Mouse (Mus musculus) heart, adult 9 months (tissue): ENCODE results near the gene Sarnp.
A peak's percentile ranks its signal among the peaks of the same experiment; 100 is the strongest.

Experiments
- DNase-seq, 2 experiments: peaks; one replicate each; pipeline ENCODE4 v3.0.0; 2022; ENCODE audit warnings: low spot score in 2 of 2

Sarnp gene

GRCm38 (mm10) chr10:128817033-128817432, at the start of gene Sarnp:
Gene Sarnp, plus strand, starts transcription at chr10:128817333.
- no peak for DNase-seq

- no peak for DNase-seq
These were observed 44.2 kb upstream of the Sarnp start for GRCm38 (mm10) chr10:128772895-128773294.

- no peak for DNase-seq
These were observed 43.4 kb upstream of the Sarnp start for GRCm38 (mm10) chr10:128773685-128774084.

DNA sequence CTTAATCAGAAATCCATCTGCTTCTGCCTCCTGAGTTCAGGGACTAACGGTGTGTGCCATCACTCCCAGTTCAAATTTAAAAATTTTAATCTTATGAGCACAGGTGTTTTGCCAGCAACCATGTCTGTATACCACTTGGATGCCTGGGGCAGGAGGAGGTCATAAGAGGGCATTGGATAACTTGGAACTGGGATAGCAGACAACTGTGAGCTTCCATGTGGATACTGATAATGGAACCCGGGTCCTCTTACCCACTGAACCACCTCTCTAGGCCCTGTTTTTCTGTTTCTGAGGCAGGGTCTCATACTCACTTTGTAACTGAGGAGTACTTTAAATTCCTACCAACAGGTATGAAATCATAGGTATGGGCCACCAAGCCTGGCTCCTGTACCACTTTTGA, 38.7 kb upstream of the Sarnp start:
- no peak for DNase-seq

DNA sequence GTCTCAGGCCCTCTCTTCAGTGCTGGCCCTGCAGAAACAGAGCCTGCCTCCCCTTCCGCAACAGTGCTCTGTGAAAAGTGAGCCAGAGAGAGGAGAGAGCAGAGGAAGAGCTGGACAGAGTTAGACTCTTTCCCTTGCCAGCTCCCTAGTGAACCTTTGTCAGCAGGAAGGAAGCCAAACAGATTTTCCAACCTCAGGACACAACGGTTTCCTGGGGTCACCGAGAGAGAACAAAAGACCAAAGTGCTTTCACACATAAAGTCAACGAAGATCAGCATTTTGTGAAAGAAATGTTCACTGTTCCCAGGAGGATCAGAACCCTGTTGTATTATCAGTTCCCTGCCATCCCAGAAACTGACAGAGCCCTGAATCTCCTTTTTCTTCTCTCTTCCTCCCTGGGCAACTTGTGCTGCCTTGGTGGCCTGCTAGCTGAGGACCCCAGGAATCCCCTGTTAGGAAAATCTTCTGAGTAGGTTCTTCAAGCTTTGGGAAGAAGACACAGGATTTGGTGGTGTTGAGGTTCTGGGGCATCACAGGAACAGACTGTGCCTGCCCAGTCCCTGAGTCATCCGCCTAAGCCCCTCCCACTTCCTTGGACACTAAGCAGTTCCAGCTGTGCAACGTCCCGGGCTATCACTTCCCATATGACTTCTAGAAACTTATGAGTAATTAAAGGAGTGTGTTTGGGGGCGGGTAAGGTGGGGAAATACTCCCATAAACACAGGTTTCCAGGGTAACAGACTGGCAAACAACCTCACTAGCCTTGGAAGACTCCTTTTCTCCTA, 37.9 kb upstream of the Sarnp start:
- DNase-seq: peak; percentile 93 to 94

DNA sequence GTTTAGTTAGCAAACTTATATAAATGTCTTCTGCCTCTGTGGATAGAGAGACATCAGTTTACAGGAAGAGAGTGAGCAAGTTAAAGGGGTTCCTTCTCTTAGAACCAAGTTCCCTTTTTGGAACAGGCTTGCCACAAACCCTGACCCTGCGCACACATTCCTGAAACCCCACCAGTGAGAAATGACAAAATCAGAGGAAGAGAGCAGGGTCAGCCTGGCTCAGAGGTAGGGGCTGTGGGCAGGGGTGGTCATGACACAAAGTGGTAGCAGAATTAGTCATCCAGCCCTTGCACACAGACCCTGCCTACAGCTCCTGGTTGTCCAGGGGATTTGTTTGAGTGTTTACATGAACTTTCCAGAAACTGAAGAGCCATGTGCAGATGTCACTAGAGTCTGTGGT, 36.9 kb upstream of the Sarnp start:
- no peak for DNase-seq

GRCm38 (mm10) chr10:128790398-128791124, 26.6 kb upstream of the Sarnp start, which contains the start of gene Mmp19:
Gene Mmp19, plus strand, starts transcription at chr10:128790910.
- peak in 1 of 2 experiments; percentile 50 for DNase-seq

DNA sequence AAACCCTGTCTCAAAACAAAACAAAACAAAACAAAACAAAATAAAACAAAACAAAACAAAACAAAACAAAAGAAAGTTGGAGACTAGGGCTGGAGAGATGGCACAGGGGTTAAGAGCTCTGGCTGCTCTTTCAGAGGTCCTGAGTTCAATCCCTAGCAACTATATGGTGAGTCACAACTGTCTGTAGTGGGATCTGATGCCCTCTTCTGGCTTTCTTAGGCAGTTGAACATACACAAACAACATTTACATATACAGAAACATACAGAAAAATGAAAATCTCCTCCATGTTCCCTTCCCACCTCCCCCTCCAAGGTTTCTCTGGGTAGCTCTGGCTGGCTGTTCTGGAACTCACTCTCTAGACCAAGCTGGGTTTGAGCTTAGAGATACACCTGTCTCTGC, 25.1 kb upstream of the Sarnp start:
- DNase-seq: no peak

DNA sequence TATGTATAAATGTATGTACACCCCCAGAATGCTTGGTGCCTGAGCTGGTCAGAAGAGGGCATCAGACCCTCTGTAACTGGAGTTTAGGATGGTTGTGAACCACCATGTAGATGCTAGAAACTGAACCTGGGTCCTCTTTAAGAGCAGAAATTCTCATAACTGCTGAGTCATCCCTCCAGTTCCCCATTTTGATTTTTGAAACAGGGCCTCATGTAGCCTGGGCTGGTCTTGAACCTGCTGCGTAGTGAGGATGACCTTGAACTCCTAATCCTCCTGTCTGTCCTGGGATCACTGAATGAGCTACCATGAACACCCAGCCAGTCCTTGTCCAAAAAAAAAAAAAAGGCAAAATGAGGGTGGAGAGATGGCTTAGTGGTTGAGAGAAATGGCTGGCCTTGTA, 23.9 kb upstream of the Sarnp start:
- DNase-seq: no peak

GRCm38 (mm10) chr10:128794391-128794790, 22.7 kb upstream of the Sarnp start:
- no peak for DNase-seq

DNA sequence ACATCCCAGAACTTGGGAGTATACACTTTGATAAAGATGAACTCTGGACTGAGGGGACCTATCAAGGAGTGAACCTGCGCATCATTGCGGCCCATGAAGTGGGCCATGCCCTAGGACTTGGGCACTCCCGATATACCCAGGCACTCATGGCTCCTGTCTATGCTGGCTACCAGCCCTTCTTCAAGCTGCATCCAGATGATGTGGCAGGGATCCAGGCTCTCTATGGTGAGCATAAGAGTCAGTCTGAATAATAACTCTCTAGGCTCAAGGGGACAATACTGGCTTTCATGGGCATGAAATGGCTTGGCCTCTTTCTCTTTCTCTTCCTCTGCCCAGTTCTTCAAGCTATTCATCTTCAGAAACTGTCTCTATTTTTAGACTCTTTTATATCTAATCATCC, 21.6 kb upstream of the Sarnp start:
- no peak for DNase-seq

DNA sequence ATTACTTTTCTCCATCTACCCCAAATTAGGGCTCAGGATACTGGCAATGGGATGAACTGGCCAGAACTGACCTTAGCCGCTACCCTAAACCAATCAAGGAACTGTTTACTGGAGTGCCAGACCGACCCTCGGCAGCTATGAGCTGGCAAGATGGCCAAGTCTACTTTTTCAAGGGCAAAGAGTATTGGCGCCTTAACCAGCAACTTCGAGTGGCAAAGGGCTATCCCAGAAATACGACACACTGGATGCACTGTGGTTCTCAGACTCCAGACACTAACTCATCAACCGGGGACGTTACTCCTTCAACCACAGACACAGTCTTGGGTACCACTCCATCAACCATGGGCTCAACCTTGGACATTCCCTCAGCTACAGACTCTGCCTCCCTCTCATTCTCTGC, 18.5 kb upstream of the Sarnp start:
- no peak for DNase-seq

DNA sequence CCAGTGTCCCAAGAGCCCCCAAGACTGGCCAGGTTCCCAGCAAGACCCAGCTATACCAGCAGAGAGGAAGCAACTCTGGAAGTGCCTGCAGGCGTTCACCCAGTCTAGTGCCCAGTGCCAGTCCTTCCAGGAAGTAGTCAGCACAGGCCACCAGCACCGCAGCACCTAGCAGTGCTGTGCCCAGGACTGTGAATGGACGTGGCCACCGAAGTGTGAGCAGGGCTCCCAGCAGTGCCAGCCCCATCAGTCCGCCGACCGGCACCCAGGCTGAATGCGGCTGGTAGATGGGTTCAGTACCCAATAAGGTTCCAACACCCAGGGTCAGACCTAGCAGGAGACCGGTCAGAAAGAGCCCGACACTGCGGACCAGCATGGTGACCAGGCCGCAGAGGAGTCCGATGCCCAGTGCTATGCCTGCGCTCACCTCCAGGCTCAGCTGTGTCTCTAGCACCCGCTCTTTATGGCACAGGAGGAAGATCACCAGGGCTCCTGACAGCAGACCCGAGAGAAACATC, 15.1 kb upstream of the Sarnp start:
- DNase-seq: no peak

DNA sequence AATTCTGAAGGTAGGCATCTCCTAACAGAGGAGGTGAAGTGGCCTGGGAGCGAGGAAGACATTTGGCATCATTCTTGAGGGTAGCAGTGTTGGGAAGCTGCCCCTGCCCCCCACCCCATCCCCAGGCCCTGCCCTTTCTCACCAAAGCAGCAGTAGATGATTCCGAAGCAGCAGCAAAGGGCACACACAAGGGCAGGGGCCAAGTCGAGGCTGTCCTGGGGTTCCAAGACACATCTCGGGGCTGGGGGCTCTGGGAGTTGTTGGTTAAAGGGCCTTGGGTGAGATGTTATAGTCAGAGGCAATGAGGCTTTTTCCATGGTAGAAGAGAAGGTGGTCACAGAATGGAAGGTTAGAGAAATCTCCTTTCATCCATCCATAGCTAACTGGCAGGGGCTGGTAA, 14.2 kb upstream of the Sarnp start:
- no peak for DNase-seq

GRCm38 (mm10) chr10:128803361-128803760, 13.8 kb upstream of the Sarnp start:
- no peak for DNase-seq

- DNase-seq: peak; percentile 72 to 75
These were observed 13.3 kb upstream of the Sarnp start, which contains the start of gene Dnajc14 for GRCm38 (mm10) chr10:128803771-128804270. Gene Dnajc14, plus strand, starts transcription at chr10:128804062.

DNA sequence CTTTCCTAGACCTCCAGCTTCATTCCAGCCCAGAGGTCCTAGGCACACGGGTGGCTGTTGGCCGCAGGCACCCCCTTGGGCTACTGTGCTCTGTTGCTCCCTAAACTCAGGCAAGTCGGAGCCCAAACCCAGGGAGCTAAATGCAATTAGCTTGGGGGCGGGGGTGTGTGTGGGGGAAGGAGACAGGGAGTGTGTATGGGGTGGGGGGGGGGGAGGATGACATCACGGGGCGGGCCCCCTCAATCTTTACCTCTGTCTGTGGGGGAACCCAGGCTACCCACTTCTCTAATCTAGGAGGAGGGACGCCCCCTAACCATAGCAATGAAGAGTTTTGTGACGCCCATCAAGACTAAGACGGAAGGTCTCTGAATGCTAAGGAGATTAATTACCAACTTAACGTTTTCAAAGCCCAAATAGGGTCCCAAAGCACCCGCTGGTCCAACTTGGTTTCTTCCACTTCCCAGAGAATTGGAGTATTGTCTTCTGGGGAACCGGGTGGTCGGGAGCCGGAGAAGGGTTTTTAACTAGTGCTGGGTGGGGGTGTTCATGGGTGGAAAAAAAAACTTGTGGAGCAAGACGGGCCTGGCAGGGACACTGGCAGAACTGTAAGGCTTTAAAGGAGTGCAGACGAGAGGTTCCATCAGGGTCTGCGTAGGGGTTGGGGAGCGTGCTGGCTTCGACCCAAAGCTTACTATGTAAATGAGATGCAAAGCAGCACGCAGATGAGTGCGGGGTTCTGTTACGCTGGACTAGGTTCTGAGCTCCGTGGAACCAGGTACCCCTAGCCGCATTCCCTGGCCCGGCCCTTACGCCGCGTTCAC, 12.7 kb upstream of the Sarnp start, which contains the start of gene Tmem198b:
Gene Tmem198b, minus strand, starts transcription at position 100 of the 821 bp plus-strand sequence.
- DNase-seq: peak; percentile 75 to 82

GRCm38 (mm10) chr10:128805092-128806000, 11.8 kb upstream of the Sarnp start:
- peak; percentile 94 to 97 for DNase-seq

- DNase-seq: no peak
These were observed 11.0 kb upstream of the Sarnp start for GRCm38 (mm10) chr10:128806086-128806485.

- no peak for DNase-seq
These were observed 10.1 kb upstream of the Sarnp start for GRCm38 (mm10) chr10:128807018-128807417.

- no peak for DNase-seq
These were observed 3.1 kb downstream of the Sarnp start for GRCm38 (mm10) chr10:128820217-128820616.
